Mouse (Mus musculus) spleen, adult 2 months (tissue): ENCODE measurements around the gene Chil1. TPM values are rescaled to one million over a fixed set of nuclear protein-coding genes. Genes with fewer than 3 reads are reported as not detected.
A peak's percentile ranks its signal among the peaks of the same experiment; 100 is the strongest.

ENCODE experiments used
- DNase-seq, 2 experiments: peaks; one replicate each; pipeline versions ENCODE4 v3.0.0 to v3.0.0-alpha.2; 2012 to 2021; ENCODE audit warnings: low spot score in 2 of 2, low read depth in 1 of 2
- H3K27ac ChIP-seq: fragments of 200-500 bp; 2 replicates; pipeline ENCODE4 v1.5.1; 2012; ENCODE audit warnings: low read length, inconsistent platforms; ENCODE audit not compliant: insufficient read depth
- H3K27me3 ChIP-seq: fragments of 200-500 bp; 2 replicates; pipeline ENCODE4 v1.6.1; 2012; ENCODE audit warnings: mild to moderate bottlenecking, moderate library complexity, low read length, inconsistent platforms; ENCODE audit not compliant: control insufficient read depth, insufficient read depth
- H3K36me3 ChIP-seq: fragments of 200-500 bp; 2 replicates; pipeline ENCODE4 v1.6.1; 2012; ENCODE audit warnings: mild to moderate bottlenecking, low read length, inconsistent platforms; ENCODE audit not compliant: control insufficient read depth, insufficient read depth
- H3K4me1 ChIP-seq: fragments of 200-500 bp; 2 replicates; pipeline ENCODE4 v1.6.1; 2011; ENCODE audit warnings: inconsistent platforms; ENCODE audit not compliant: control insufficient read depth, insufficient read depth, insufficient read length
- H3K4me3 ChIP-seq: fragments of 200-500 bp; 2 replicates; pipeline ENCODE4 v1.5.1; 2011; ENCODE audit warnings: mild to moderate bottlenecking, inconsistent platforms; ENCODE audit not compliant: insufficient read depth, insufficient read length; ENCODE audit errors: extremely low read depth
- CTCF ChIP-seq: fragments of 200-500 bp; IDR thresholded peaks from 2 replicates; pipeline ENCODE4 v1.5.1; 2011; ENCODE audit warnings: mild to moderate bottlenecking, inconsistent platforms; ENCODE audit not compliant: insufficient read depth, insufficient read length, insufficient replicate concordance; ENCODE audit errors: extremely low read depth
- POLR2A ChIP-seq: fragments of 200-500 bp; IDR thresholded peaks from 2 replicates; pipeline ENCODE4 v1.6.1; 2011; ENCODE audit warnings: low read depth, low read length, inconsistent platforms
- WGBS: fragments of 180-500 bp; shearing (Covaris S2); methylation state at CpG from one replicate; pipeline ENCODE4 v1.1.7; 2018; 5-methylcytosine and 5-hydroxymethylcytosine counted together
- polyA plus RNA-seq: library from polyadenylated mRNA; depleted of rRNA; stranded (reverse); fragments of >200 nt; gene quantifications from 2 replicates; pipeline ENCODE4 v1.2.3, GENCODE M21; 2012

The Chil1 gene
- polyA plus RNA-seq, 1 experiment: 3.3 TPM

GRCm38 (mm10) chr1:134201751-134202420 is 19.9 kb downstream of the Chil1 start:
- WGBS: 68% methylated on average over 3 of the region's 3 CpGs
- no peaks in the 10 kb centered on the region for H3K36me3 ChIP-seq
- DNase-seq: no peak
- H3K4me1 ChIP-seq: no peaks in the 10 kb centered on the region
- H3K27ac ChIP-seq: no peak overlapping the region
- TF ChIP-seq POLR2A (no peak), CTCF (peak; percentile 44; the same call in 1 of the 2 replicates)
- H3K27me3 ChIP-seq: no peaks in the 10 kb centered on the region
- H3K4me3 ChIP-seq: no peak overlapping the region

- DNase-seq: no peak
- TF ChIP-seq POLR2A (no peak), CTCF (no peak)
- H3K4me3 ChIP-seq: no peak overlapping the region
- H3K36me3 ChIP-seq: no peaks in the 10 kb centered on the region
- H3K27me3 ChIP-seq: no peaks in the 10 kb centered on the region
- H3K27ac ChIP-seq: no peak overlapping the region
- 94% methylated on average over 13 of the region's 13 CpGs for WGBS
- H3K4me1 ChIP-seq: no peaks in the 10 kb centered on the region
Observed at GRCm38 (mm10) chr1:134204230-134204629, 22.3 kb downstream of the Chil1 start.

- no peaks in the 10 kb centered on the region for H3K36me3 ChIP-seq
- no peaks in the 10 kb centered on the region for H3K27me3 ChIP-seq
- DNase-seq: no peak
- WGBS: 53% methylated on average over 9 of the region's 9 CpGs
- H3K4me1 ChIP-seq: no peaks in the 10 kb centered on the region
- H3K4me3 ChIP-seq: no peak overlapping the region
- TF ChIP-seq POLR2A (no peak), CTCF (no peak)
- no peak overlapping the region for H3K27ac ChIP-seq
Observed at GRCm38 (mm10) chr1:134205296-134206018, 23.5 kb downstream of the Chil1 start.

GRCm38 (mm10) chr1:134206085-134206484 is 24.1 kb downstream of the Chil1 start:
- no peak overlapping the region for H3K27ac ChIP-seq
- 63% methylated on average over 5 of the region's 5 CpGs for WGBS
- no peak for TF ChIP-seq CTCF
- no peak for TF ChIP-seq POLR2A
- no peaks in the 10 kb centered on the region for H3K27me3 ChIP-seq
- H3K4me1 ChIP-seq: no peaks in the 10 kb centered on the region
- no peaks in the 10 kb centered on the region for H3K36me3 ChIP-seq
- no peak overlapping the region for H3K4me3 ChIP-seq
- DNase-seq: no peak

- TF ChIP-seq CTCF: no peak
- no peak for TF ChIP-seq POLR2A
- Histone ChIP-seq H3K27me3 (no peaks in the 10 kb centered on the region), H3K4me1 (no peaks in the 10 kb centered on the region), H3K4me3 (no peak overlapping the region), H3K36me3 (no peaks in the 10 kb centered on the region), H3K27ac (no peak overlapping the region)
- DNase-seq: no peak
- WGBS: 81% methylated on average over 6 of the region's 6 CpGs
Observed at GRCm38 (mm10) chr1:134210179-134210755, 28.3 kb downstream of the Chil1 start.

- Histone ChIP-seq H3K4me3 (no peak overlapping the region), H3K27me3 (no peaks in the 10 kb centered on the region), H3K4me1 (no peaks in the 10 kb centered on the region), H3K27ac (no peak overlapping the region), H3K36me3 (no peaks in the 10 kb centered on the region)
- 71% methylated on average over 6 of the region's 6 CpGs for WGBS
- no peak for DNase-seq
- no peak for TF ChIP-seq POLR2A
- no peak for TF ChIP-seq CTCF
Observed at GRCm38 (mm10) chr1:134211043-134211442, 29.1 kb downstream of the Chil1 start.
